In genomic region chr7:137303776-137304171, GRCm38 (mm10) we compare ENCODE assay signal across 9 mouse cellular contexts. TPM values are rescaled to one million over a fixed set of nuclear protein-coding genes. Genes with fewer than 3 reads are reported as not detected.
DNase-seq lines count a peak whose midpoint lies in the region; ATAC-seq lines count a peak whose summit lies in the region.
"Had no signal": no experiment of that assay in that cellular context is flagged by ENCODE, and none has a peak within 500 bp of the region (broad histone marks: within the 10 kb centered on the region; RNA-seq: fewer than 3 reads in every experiment).

No protein-coding gene starts in this region.

- DNase-seq in heart, postnatal 4 days = no peak
- peak; percentile 91 for DNase-seq in embryonic facial prominence, embryonic 11.5 days (ENCODE audit: low spot score)
- DNase-seq in Muller cell, postnatal 12 days (ENCODE audit: inconsistent ontology term) = no peak
- no peak for DNase-seq in cerebellum, adult 18-20 months
- DNase-seq in cerebellum, adult 9-10 months = no peak

- H3K9me3 ChIP-seq in heart, embryonic 12.5 days (replicated peaks) = no peaks in the 10 kb centered on the region
- H3K9me3 ChIP-seq in embryonic facial prominence, embryonic 11.5 days (replicated peaks; ENCODE audit: control insufficient read depth, low read length) = no peaks in the 10 kb centered on the region
- no peaks in the 10 kb centered on the region for H3K9me3 ChIP-seq in intestine, embryonic 16.5 days (ENCODE audit: control insufficient read depth, low read length)
- H3K9me3 ChIP-seq in neural tube, embryonic 12.5 days = no peaks in the 10 kb centered on the region

- H3K36me3 ChIP-seq in heart, embryonic 12.5 days = no peaks in the 10 kb centered on the region
- H3K36me3 ChIP-seq in embryonic facial prominence, embryonic 11.5 days (replicated peaks; ENCODE audit: control insufficient read depth, insufficient read depth, low read depth, low read length) = no peaks in the 10 kb centered on the region
- no peaks in the 10 kb centered on the region for H3K36me3 ChIP-seq in intestine, embryonic 16.5 days (ENCODE audit: control insufficient read depth, insufficient read depth, low read length)
- H3K36me3 ChIP-seq in neural tube, embryonic 12.5 days = peaks cover 8% of the 10 kb centered on the region; the same call in 1 of the 2 replicates

- WGBS in heart, embryonic 12.5 days = 49% methylated on average over 10 of the region's 10 CpGs
- WGBS in embryonic facial prominence, embryonic 11.5 days = 10% methylated on average over 10 of the region's 10 CpGs
- 41% methylated on average over 10 of the region's 10 CpGs for WGBS in intestine, embryonic 16.5 days
- 26% methylated on average over 10 of the region's 10 CpGs for WGBS in neural tube, embryonic 12.5 days

- ATAC-seq in heart, embryonic 12.5 days (ENCODE audit: insufficient number of reproducible peaks, low FRiP score) = no peak
- peak; percentile 34; the same call in 1 of the 2 replicates for ATAC-seq in embryonic facial prominence, embryonic 11.5 days (replicated peaks; ENCODE audit: insufficient number of reproducible peaks, low FRiP score, low TSS enrichment, low read depth)
- no peak for ATAC-seq in intestine, embryonic 16.5 days
- no peak; the same call in 1 of the 2 replicates for ATAC-seq in neural tube, embryonic 12.5 days (ENCODE audit: low FRiP score, low read depth)

- H3K4me1 ChIP-seq in heart, embryonic 12.5 days (replicated peaks) = peaks cover 21% of the 10 kb centered on the region
- peaks cover 14% of the 10 kb centered on the region for H3K4me1 ChIP-seq in embryonic facial prominence, embryonic 11.5 days (ENCODE audit: control insufficient read depth, insufficient read depth, low read length)
- H3K4me1 ChIP-seq in intestine, embryonic 16.5 days (ENCODE audit: control insufficient read depth, insufficient read depth, low read length) = peaks cover 13% of the 10 kb centered on the region
- peaks cover 63% of the 10 kb centered on the region for H3K4me1 ChIP-seq in neural tube, embryonic 12.5 days

- H3K4me3 ChIP-seq in heart, embryonic 12.5 days = no peak overlapping the region
- peak overlapping the region; percentile 3; the same call in 1 of the 2 replicates for H3K4me3 ChIP-seq in embryonic facial prominence, embryonic 11.5 days (ENCODE audit: low read depth, low read length)
- no peak overlapping the region for H3K4me3 ChIP-seq in intestine, embryonic 16.5 days (ENCODE audit: low read length)
- H3K4me3 ChIP-seq in neural tube, embryonic 12.5 days = no peak overlapping the region

- H3K27ac ChIP-seq in heart, embryonic 12.5 days (ENCODE audit: poor library complexity, severe bottlenecking) = no peak overlapping the region
- H3K27ac ChIP-seq in embryonic facial prominence, embryonic 11.5 days (replicated peaks; ENCODE audit: low read depth, low read length) = peak overlapping the region; percentile 68
- no peak overlapping the region; the same call in 1 of the 2 replicates for H3K27ac ChIP-seq in intestine, embryonic 16.5 days (ENCODE audit: low read length)
- H3K27ac ChIP-seq in neural tube, embryonic 12.5 days = no peak overlapping the region
- H3K27ac ChIP-seq: liver, embryonic 14.5 days had no signal

- H3K9ac ChIP-seq in heart, embryonic 12.5 days = no peak overlapping the region
- no peak overlapping the region; the same call in 1 of the 2 replicates for H3K9ac ChIP-seq in embryonic facial prominence, embryonic 11.5 days (replicated peaks; ENCODE audit: low read length)
- H3K9ac ChIP-seq in intestine, embryonic 16.5 days (ENCODE audit: low read depth, low read length) = peak overlapping the region; percentile 19; the same call in 1 of the 2 replicates
- H3K9ac ChIP-seq in neural tube, embryonic 12.5 days = no peak overlapping the region
- H3K9ac ChIP-seq: liver, embryonic 14.5 days had no signal

- peaks cover 62% of the 10 kb centered on the region for H3K27me3 ChIP-seq in heart, embryonic 12.5 days (replicated peaks)
- 0 out of 2 replicates have a peak, but pooled peaks cover 4% of the 10 kb centered on the region for H3K27me3 ChIP-seq in embryonic facial prominence, embryonic 11.5 days (ENCODE audit: control insufficient read depth, insufficient read depth, low read length)
- peaks cover 55% of the 10 kb centered on the region for H3K27me3 ChIP-seq in intestine, embryonic 16.5 days (replicated peaks; ENCODE audit: control insufficient read depth, insufficient read depth, low read length)
- H3K27me3 ChIP-seq in neural tube, embryonic 12.5 days (replicated peaks) = peaks cover 17% of the 10 kb centered on the region

- peak overlapping the region; percentile 23 for H3K4me2 ChIP-seq in heart, embryonic 12.5 days
- peak overlapping the region; percentile 24 for H3K4me2 ChIP-seq in embryonic facial prominence, embryonic 11.5 days (ENCODE audit: low read depth, low read length)
- H3K4me2 ChIP-seq in intestine, embryonic 16.5 days (ENCODE audit: low read depth, low read length) = no peak overlapping the region; the same call in 1 of the 2 replicates
- H3K4me2 ChIP-seq in neural tube, embryonic 12.5 days (replicated peaks) = peak overlapping the region; percentile 51

RNA-seq across cellular contexts. Expression of gene Ebf3, which starts 10.5 kb away (rescaled TPM):
- polyA plus RNA-seq in heart, embryonic 12.5 days (2016; fragmentation: Nextera tagmentation; extraction: Ambion mirVana) = 0.61 and 0.65 TPM in 2 replicates
- 10 to 100 TPM; 18.7 to 20.1 TPM for total RNA-seq in heart, postnatal 4 days (2021)
- 7.2 and 7.9 TPM in 2 replicates for polyA plus RNA-seq in embryonic facial prominence, embryonic 11.5 days (2014; fragmentation: Nextera tagmentation; extraction: Ambion mirVana)
- polyA plus RNA-seq in intestine, embryonic 16.5 days (2015; fragmentation: Nextera tagmentation; extraction: Ambion mirVana) = 0.22 and 0.43 TPM in 2 replicates
- polyA plus RNA-seq in neural tube, embryonic 12.5 days (2016; fragmentation: Nextera tagmentation; extraction: Ambion mirVana) = 19.1 and 20.0 TPM in 2 replicates
